Mouse (Mus musculus): ENCODE results near the gene Rbm6.

DNA sequence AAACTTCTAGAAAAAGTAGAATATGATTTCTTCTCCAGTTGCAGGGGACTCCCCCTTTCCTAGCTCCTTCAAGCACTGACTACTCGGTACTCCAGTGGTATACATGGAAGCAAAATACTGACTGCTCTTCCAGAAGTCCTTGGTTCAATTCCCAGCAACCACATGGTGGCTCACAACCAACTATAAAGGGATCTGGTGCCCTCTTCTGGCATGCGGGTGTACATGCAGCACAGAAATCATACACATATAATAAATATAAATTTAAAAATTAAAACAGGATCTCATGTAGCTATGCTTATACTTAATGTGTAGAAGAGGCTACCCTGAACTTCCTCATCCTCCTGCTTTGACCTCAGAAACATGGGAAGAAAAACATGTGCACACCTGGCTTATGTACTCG, 126.4 kb downstream of the Rbm6 start:
- TF ChIP-seq CTCF (IDR thresholded peaks at IDR 0.05; ENCODE audit: low read depth, low read length) (no peak; the same call in 1 of the 2 replicates), POLR2A (IDR thresholded peaks at IDR 0.05; ENCODE audit: extremely low read depth, insufficient read depth, low read length) (no peak)
